Comparison of ENCODE assay signal across 7 mouse cellular contexts in the genomic region with DNA sequence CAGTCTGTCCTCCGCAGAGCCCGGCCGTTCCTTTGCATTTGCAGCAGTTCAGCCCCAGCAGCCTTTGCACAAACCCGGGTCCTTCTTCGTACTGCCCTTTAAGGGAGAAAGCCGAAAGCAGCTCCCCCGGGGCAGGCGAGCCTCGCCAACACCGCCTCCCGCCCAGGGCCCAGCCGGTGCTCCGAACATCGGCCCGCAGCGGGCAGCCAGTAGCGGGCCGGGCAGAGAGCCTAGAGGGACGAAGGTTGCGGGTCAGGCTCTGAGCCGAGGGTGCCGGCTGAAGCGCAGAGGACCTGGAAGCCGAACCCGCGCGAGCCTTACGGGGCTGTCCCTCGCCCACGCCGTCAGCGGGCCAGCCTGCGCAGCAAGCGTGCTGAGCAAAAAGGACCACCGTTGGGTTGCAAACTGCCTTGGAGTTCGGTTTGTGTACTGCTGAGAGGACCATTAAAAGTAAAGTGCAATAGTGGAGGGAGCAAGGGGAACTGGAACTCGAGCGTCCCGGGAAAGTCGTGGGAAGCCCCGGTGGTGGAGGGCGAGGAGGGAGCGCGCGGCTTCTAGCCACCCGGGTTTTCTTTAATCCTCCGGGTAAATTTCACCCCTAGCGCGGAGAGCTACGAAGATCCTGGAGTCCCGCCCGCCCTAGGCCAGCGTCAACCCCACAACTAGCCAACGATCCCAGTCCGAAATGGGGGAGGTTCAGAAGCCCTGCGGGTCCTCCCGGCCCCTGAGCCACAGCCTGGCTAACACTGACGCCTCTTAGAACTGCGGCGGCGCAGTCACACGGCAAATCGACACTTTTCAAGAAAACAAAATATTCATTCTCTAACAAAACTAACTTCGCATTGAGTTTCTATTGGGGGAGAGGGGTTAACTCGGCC. TPM values are rescaled to one million over a fixed set of nuclear protein-coding genes. Genes with fewer than 3 reads are reported as not detected.
DNase-seq lines count a peak whose midpoint lies in the region; ATAC-seq lines count a peak whose summit lies in the region.

No protein-coding gene starts in this region.

- peaks cover 28% of the 10 kb centered on the region for H3K27me3 ChIP-seq in hindbrain, embryonic 11.5 days (ENCODE audit: control insufficient read depth, insufficient read depth, low read length)
- H3K27me3 ChIP-seq in limb, embryonic 12.5 days = peaks cover 44% of the 10 kb centered on the region
- H3K27me3 ChIP-seq in midbrain, embryonic 12.5 days = peaks cover 19% of the 10 kb centered on the region
- H3K27me3 ChIP-seq in stomach, embryonic 14.5 days (ENCODE audit: control insufficient read depth, insufficient read depth, low read length) = peaks cover 11% of the 10 kb centered on the region

- no peaks in the 10 kb centered on the region for H3K36me3 ChIP-seq in hindbrain, embryonic 11.5 days (ENCODE audit: control insufficient read depth, insufficient read depth, low read length)
- no peaks in the 10 kb centered on the region for H3K36me3 ChIP-seq in limb, embryonic 12.5 days
- no peaks in the 10 kb centered on the region for H3K36me3 ChIP-seq in midbrain, embryonic 12.5 days
- H3K36me3 ChIP-seq in stomach, embryonic 14.5 days (ENCODE audit: control insufficient read depth, insufficient read depth, low read length) = no peaks in the 10 kb centered on the region

- H3K4me1 ChIP-seq in hindbrain, embryonic 11.5 days (replicated peaks; ENCODE audit: control insufficient read depth, insufficient read depth, low read length) = peaks cover 5% of the 10 kb centered on the region
- peaks cover 32% of the 10 kb centered on the region for H3K4me1 ChIP-seq in limb, embryonic 12.5 days (replicated peaks)
- H3K4me1 ChIP-seq in midbrain, embryonic 12.5 days = peaks cover 49% of the 10 kb centered on the region
- H3K4me1 ChIP-seq in stomach, embryonic 14.5 days (ENCODE audit: control insufficient read depth, insufficient read depth, low read length) = peaks cover 5% of the 10 kb centered on the region; the same call in 1 of the 2 replicates

- no peaks in the 10 kb centered on the region for H3K9me3 ChIP-seq in hindbrain, embryonic 11.5 days (ENCODE audit: control insufficient read depth, low read length)
- no peaks in the 10 kb centered on the region for H3K9me3 ChIP-seq in limb, embryonic 12.5 days
- H3K9me3 ChIP-seq in midbrain, embryonic 12.5 days = no peaks in the 10 kb centered on the region
- H3K9me3 ChIP-seq in stomach, embryonic 14.5 days (ENCODE audit: control insufficient read depth, low read depth, low read length) = no peaks in the 10 kb centered on the region

- DNase-seq in cerebellum, adult 9-10 months = peak; percentile 13
- peak; percentile 76 for DNase-seq in hindbrain, embryonic 11.5 days (ENCODE audit: low spot score)

- peak overlapping the region; percentile 73 for H3K27ac ChIP-seq in hindbrain, embryonic 11.5 days (ENCODE audit: low read depth, low read length)
- peak overlapping the region; percentile 96 for H3K27ac ChIP-seq in limb, embryonic 12.5 days
- H3K27ac ChIP-seq in midbrain, embryonic 12.5 days (replicated peaks) = peak overlapping the region; percentile 86
- peak overlapping the region; percentile 84 for H3K27ac ChIP-seq in stomach, embryonic 14.5 days (ENCODE audit: low read length)

- ATAC-seq in activated CD4-positive, CD25-positive, alpha-beta regulatory T cell, adult 4 months = peak; percentile 19
- peak; percentile 18; the same call in 1 of the 2 replicates for ATAC-seq in frontal cortex, adult (ENCODE audit: low TSS enrichment)
- ATAC-seq in hindbrain, embryonic 11.5 days (ENCODE audit: low FRiP score) = peak; percentile 47
- ATAC-seq in limb, embryonic 12.5 days (ENCODE audit: insufficient number of reproducible peaks, insufficient read depth, low FRiP score, low TSS enrichment, low read depth) = peak; percentile 43; the same call in 1 of the 2 replicates
- peak; percentile 23; the same call in 1 of the 2 replicates for ATAC-seq in midbrain, embryonic 12.5 days (ENCODE audit: low FRiP score, low read depth)
- ATAC-seq in stomach, embryonic 14.5 days (ENCODE audit: insufficient number of reproducible peaks, insufficient read depth, low FRiP score, low read depth) = peak; percentile 68

- H3K4me2 ChIP-seq in hindbrain, embryonic 11.5 days (replicated peaks; ENCODE audit: low read depth, low read length) = peak overlapping the region; percentile 98
- H3K4me2 ChIP-seq in limb, embryonic 12.5 days = peak overlapping the region; percentile 96
- peak overlapping the region; percentile 96 for H3K4me2 ChIP-seq in midbrain, embryonic 12.5 days (replicated peaks)
- H3K4me2 ChIP-seq in stomach, embryonic 14.5 days (replicated peaks; ENCODE audit: low read depth, low read length) = peak overlapping the region; percentile 92

- peak overlapping the region; percentile 60 for H3K4me3 ChIP-seq in hindbrain, embryonic 11.5 days (ENCODE audit: low read depth, low read length)
- peak overlapping the region; percentile 65 for H3K4me3 ChIP-seq in limb, embryonic 12.5 days (replicated peaks)
- H3K4me3 ChIP-seq in midbrain, embryonic 12.5 days = peak overlapping the region; percentile 66
- H3K4me3 ChIP-seq in stomach, embryonic 14.5 days (ENCODE audit: low read depth, low read length) = peak overlapping the region; percentile 49

- H3K9ac ChIP-seq in hindbrain, embryonic 11.5 days (ENCODE audit: low read depth, low read length) = peak overlapping the region; percentile 79
- peak overlapping the region; percentile 93 for H3K9ac ChIP-seq in limb, embryonic 12.5 days (replicated peaks)
- peak overlapping the region; percentile 92 for H3K9ac ChIP-seq in midbrain, embryonic 12.5 days (replicated peaks)
- peak overlapping the region; percentile 73 for H3K9ac ChIP-seq in stomach, embryonic 14.5 days (replicated peaks; ENCODE audit: low read depth, low read length)

- WGBS in hindbrain, embryonic 11.5 days = under 1% methylated on average over 64 of the region's 65 CpGs
- WGBS in limb, embryonic 12.5 days = under 1% methylated on average over 65 of the region's 65 CpGs
- under 1% methylated on average over 65 of the region's 65 CpGs for WGBS in midbrain, embryonic 12.5 days
- WGBS in stomach, embryonic 14.5 days = under 1% methylated on average over 65 of the region's 65 CpGs

RNA-seq across cellular contexts. Expression of a gene that starts 6.6 kb away (rescaled TPM):
- not detected for polyA plus RNA-seq in activated CD4-positive, CD25-positive, alpha-beta regulatory T cell, adult 4 months (2017; shearing (Covaris generic))
- polyA plus RNA-seq in hindbrain, embryonic 11.5 days (2014; fragmentation: Nextera tagmentation; extraction: Ambion mirVana) = 43.3 and 49.4 TPM in 2 replicates
- polyA plus RNA-seq in limb, embryonic 12.5 days (2016; fragmentation: Nextera tagmentation; extraction: Ambion mirVana) = 77.9 and 91.5 TPM in 2 replicates
- 63.2 and 65.7 TPM in 2 replicates for polyA plus RNA-seq in midbrain, embryonic 12.5 days (2016; fragmentation: Nextera tagmentation; extraction: Ambion mirVana)
- 38.7 and 40.6 TPM in 2 replicates for polyA plus RNA-seq in stomach, embryonic 14.5 days (2014; fragmentation: Nextera tagmentation; extraction: Ambion mirVana)

RNA-seq across cellular contexts. Expression of a gene that starts 7.2 kb away (rescaled TPM):
- 100 to 1,000 TPM; 200 to 234 TPM for polyA plus RNA-seq in activated CD4-positive, CD25-positive, alpha-beta regulatory T cell, adult 4 months (2017; shearing (Covaris generic))
- polyA plus RNA-seq in hindbrain, embryonic 11.5 days (2014; fragmentation: Nextera tagmentation; extraction: Ambion mirVana) = 358 and 405 TPM in 2 replicates
- 318 and 335 TPM in 2 replicates for polyA plus RNA-seq in limb, embryonic 12.5 days (2016; fragmentation: Nextera tagmentation; extraction: Ambion mirVana)
- polyA plus RNA-seq in midbrain, embryonic 12.5 days (2016; fragmentation: Nextera tagmentation; extraction: Ambion mirVana) = 319 and 321 TPM in 2 replicates
- 271 and 275 TPM in 2 replicates for polyA plus RNA-seq in stomach, embryonic 14.5 days (2014; fragmentation: Nextera tagmentation; extraction: Ambion mirVana)

RNA-seq across cellular contexts. Expression of a gene that starts 52.5 kb away (rescaled TPM):
- polyA plus RNA-seq in activated CD4-positive, CD25-positive, alpha-beta regulatory T cell, adult 4 months (2017; shearing (Covaris generic)) = 1 to 10 TPM in 1 of 2 experiments, under 1 TPM in 1; 0.82 to 1.3 TPM
- 0.97 and 1.1 TPM in 2 replicates for polyA plus RNA-seq in hindbrain, embryonic 11.5 days (2014; fragmentation: Nextera tagmentation; extraction: Ambion mirVana)
- polyA plus RNA-seq in limb, embryonic 12.5 days (2016; fragmentation: Nextera tagmentation; extraction: Ambion mirVana) = 1.5 and 1.6 TPM in 2 replicates
- 0.68 and 0.98 TPM in 2 replicates for polyA plus RNA-seq in midbrain, embryonic 12.5 days (2016; fragmentation: Nextera tagmentation; extraction: Ambion mirVana)
- 0.71 and 1.2 TPM in 2 replicates for polyA plus RNA-seq in stomach, embryonic 14.5 days (2014; fragmentation: Nextera tagmentation; extraction: Ambion mirVana)

Comparison
In these comparisons a context has a peak if more than half of its experiments do, and no peak if none do; other contexts are left out.
1. Peak in every context shown above with its lines: DNase-seq, ATAC-seq, H3K4me3 ChIP-seq and H3K27ac ChIP-seq.
2. ATAC-seq: peak in every context shown above with its lines; median percentile 68 in stomach, embryonic 14.5 days; 47 in hindbrain, embryonic 11.5 days; 43 in limb, embryonic 12.5 days; 23 in midbrain, embryonic 12.5 days; 19 in activated CD4-positive, CD25-positive, alpha-beta regulatory T cell, adult 4 months; 18 in frontal cortex, adult.
3. RNA of a gene that starts 6.6 kb away (polyA plus RNA-seq): 77.9 to 91.5 TPM in limb, embryonic 12.5 days, 63.2 to 65.7 TPM in midbrain, embryonic 12.5 days, 43.3 to 49.4 TPM in hindbrain, embryonic 11.5 days and 38.7 to 40.6 TPM in stomach, embryonic 14.5 days; not detected in activated CD4-positive, CD25-positive, alpha-beta regulatory T cell, adult 4 months; every median in the first group is over 10 times any median in the second.